Mouse (Mus musculus) large intestine, adult 2 months (tissue): ENCODE results near the gene Hccs. TPM values are rescaled to one million over a fixed set of nuclear protein-coding genes. Genes with fewer than 3 reads are reported as not detected.

Experiments used
- DNase-seq: peaks from one replicate; pipeline ENCODE4 v3.0.0-alpha.2; 2012; ENCODE audit warnings: low read depth, low spot score
- WGBS: fragments of 180-500 bp; shearing (Covaris S2); methylation state at CpG from one replicate; pipeline ENCODE4 v1.1.7; 2018; 5-methylcytosine and 5-hydroxymethylcytosine counted together
- polyA plus RNA-seq: library from polyadenylated mRNA; depleted of rRNA; stranded (reverse); fragments of >200 nt; gene quantifications from 2 replicates; pipeline ENCODE4 v1.2.3, GENCODE M21; 2012; rRNA removed

Hccs gene
- polyA plus RNA-seq, 1 experiment = 8.7 TPM

- whole genome bisulfite sequencing = 76% methylated on average over 8 of the region's 8 CpGs
- DNase-seq = no peak
Observed at GRCm38 (mm10) chrX:169220064-169220463, 100.1 kb downstream of the Hccs start.

- DNase-seq = peak; percentile 35
- 36% methylated on average over 3 of the region's 3 CpGs for WGBS
Observed at GRCm38 (mm10) chrX:169210019-169210418, 110.2 kb downstream of the Hccs start.

Other genes with a start within 250 kb of the Hccs start
- not detected in 2 replicates for gene Amelx, start 133.2 kb downstream of the Hccs start, polyA plus RNA-seq